Mouse (Mus musculus) liver, postnatal 0 days (tissue): ENCODE measurements around the gene Sf3b2. TPM values are rescaled to one million over a fixed set of nuclear protein-coding genes. Genes with fewer than 3 reads are reported as not detected.

Experiments used
- ATAC-seq: fragments of 200-750 bp; cut with Nextera tagmentation; 2 replicates; pipeline ENCODE4 v1.8.0; 2017; ENCODE audit warnings: mild to moderate bottlenecking, moderate library complexity
- DNase-seq: peaks from one replicate; pipeline ENCODE4 v3.0.0-alpha.2; 2016
- H3K27ac ChIP-seq: fragments of 300-500 bp; sonication (generic); 2 replicates; pipeline ENCODE4 v1.5.1; 2014; ENCODE audit warnings: antibody characterized with exemption, moderate library complexity, mild to moderate bottlenecking, low read depth
- H3K27me3 ChIP-seq: fragments of 300-500 bp; sonication (generic); 2 replicates; pipeline ENCODE4 v1.6.1; 2014; ENCODE audit warnings: low read length, control low read depth, mixed read lengths; ENCODE audit not compliant: insufficient read depth
- H3K36me3 ChIP-seq: fragments of 300-500 bp; sonication (generic); replicated peaks from 2 replicates; pipeline ENCODE4 v1.6.1; 2014; ENCODE audit warnings: mild to moderate bottlenecking, control low read depth, low read length, moderate library complexity, mixed read lengths; ENCODE audit not compliant: insufficient read depth
- H3K4me1 ChIP-seq: fragments of 300-500 bp; sonication (generic); 2 replicates; pipeline ENCODE4 v1.6.1; 2014; ENCODE audit warnings: antibody characterized with exemption, mild to moderate bottlenecking, control low read depth; ENCODE audit not compliant: insufficient read depth
- H3K4me2 ChIP-seq: fragments of 300-500 bp; sonication (generic); 2 replicates; pipeline ENCODE4 v1.6.1; 2014; ENCODE audit warnings: low read depth, mild to moderate bottlenecking, low read length, moderate library complexity, mixed read lengths
- H3K4me3 ChIP-seq: fragments of 300-500 bp; sonication (generic); 2 replicates; pipeline ENCODE4 v1.5.1; 2014; ENCODE audit warnings: low read depth, low read length
- H3K9ac ChIP-seq: fragments of 300-500 bp; sonication (generic); replicated peaks from 2 replicates; pipeline ENCODE4 v1.6.1; 2014; ENCODE audit warnings: mild to moderate bottlenecking, moderate library complexity
- H3K9me3 ChIP-seq: fragments of 300-500 bp; sonication (generic); 2 replicates; pipeline ENCODE4 v1.6.1; 2016; ENCODE audit warnings: mild to moderate bottlenecking, control low read depth, low read length, mixed read lengths
- CTCF ChIP-seq: sonication (generic); IDR thresholded peaks from 2 replicates; pipeline ENCODE4 v1.5.1; 2016; ENCODE audit warnings: antibody characterized with exemption, low read depth
- EP300 ChIP-seq: IDR thresholded peaks from 2 replicates; pipeline ENCODE4 v1.6.1; 2016; ENCODE audit warnings: antibody characterized with exemption, low read depth, mild to moderate bottlenecking
- WGBS: fragments of 180-500 bp; shearing (Covaris S2); extraction: QIAGEN DNeasy Blood & Tissue Kit; methylation state at CpG from one replicate; pipeline ENCODE4 v1.1.7; 2014; ENCODE audit not compliant: insufficient replicate concordance; 5-methylcytosine and 5-hydroxymethylcytosine counted together
- polyA plus RNA-seq: library from polyadenylated mRNA; unstranded; fragments of >200 nt; fragmentation: Nextera tagmentation; extraction: Ambion mirVana; gene quantifications from 2 replicates; pipeline ENCODE4 v1.2.1, GENCODE M21; 2015

The Sf3b2 gene
- polyA plus RNA-seq, 1 experiment from 2014 or later: 93.7 TPM

- Histone ChIP-seq H3K27ac (no peak overlapping the region), H3K4me1 (peaks cover 26% of the 10 kb centered on the region), H3K36me3 (peaks cover 63% of the 10 kb centered on the region), H3K4me2 (no peak overlapping the region), H3K27me3 (no peaks in the 10 kb centered on the region), H3K9ac (no peak overlapping the region), H3K9me3 (no peaks in the 10 kb centered on the region), H3K4me3 (no peak overlapping the region)
- no peak for TF ChIP-seq EP300
- peak; percentile 33 for TF ChIP-seq CTCF
- DNase-seq (no peak), ATAC-seq (no peak)
- WGBS: 93% methylated on average over 2 of the region's 2 CpGs
Observed at GRCm38 (mm10) chr19:5276531-5276930, 18.7 kb downstream of the Sf3b2 start.

GRCm38 (mm10) chr19:5275736-5276135 is 19.5 kb downstream of the Sf3b2 start:
- no peak overlapping the region for H3K27ac ChIP-seq
- TF ChIP-seq EP300 (no peak), CTCF (no peak)
- H3K4me3 ChIP-seq: no peak overlapping the region
- H3K9me3 ChIP-seq: no peaks in the 10 kb centered on the region
- peaks cover 28% of the 10 kb centered on the region for H3K4me1 ChIP-seq
- ATAC-seq (no peak), DNase-seq (no peak)
- no peaks in the 10 kb centered on the region for H3K27me3 ChIP-seq
- H3K36me3 ChIP-seq: peaks cover 57% of the 10 kb centered on the region
- H3K4me2 ChIP-seq: no peak overlapping the region
- WGBS: 84% methylated on average over 5 of the region's 5 CpGs
- no peak overlapping the region for H3K9ac ChIP-seq

DNA sequence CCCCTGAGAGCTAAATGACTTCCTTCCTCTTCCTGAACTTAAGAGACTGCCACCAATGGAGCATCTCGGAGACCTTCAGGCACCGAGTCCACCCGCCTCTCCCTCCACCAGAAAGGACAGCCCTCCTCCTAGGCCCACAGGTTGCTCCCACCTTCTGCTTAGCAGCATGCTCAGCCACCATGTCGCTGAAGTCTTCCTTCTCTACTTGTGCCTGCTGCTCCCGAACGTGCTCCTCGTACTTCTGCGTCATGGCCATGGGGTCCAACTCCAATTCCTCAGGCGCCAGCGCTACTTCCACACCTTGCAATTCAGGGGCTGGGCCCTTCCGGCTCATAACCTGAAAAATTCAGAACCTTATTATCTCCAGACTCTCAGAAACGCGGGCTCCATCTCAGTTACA is 20.6 kb downstream of the Sf3b2 start:
- 74% methylated on average over 13 of the region's 13 CpGs for WGBS
- no peak overlapping the region for H3K9ac ChIP-seq
- ATAC-seq (no peak), DNase-seq (no peak)
- TF ChIP-seq EP300 (no peak), CTCF (no peak)
- H3K4me1 ChIP-seq: peaks cover 32% of the 10 kb centered on the region
- H3K27me3 ChIP-seq: no peaks in the 10 kb centered on the region
- peak overlapping the region; percentile 88 for H3K27ac ChIP-seq
- no peak overlapping the region for H3K4me3 ChIP-seq
- H3K4me2 ChIP-seq: no peak overlapping the region
- no peaks in the 10 kb centered on the region for H3K9me3 ChIP-seq
- H3K36me3 ChIP-seq: peaks cover 51% of the 10 kb centered on the region

- Histone ChIP-seq H3K4me2 (peak overlapping the region; percentile 100; the same call in 1 of the 2 replicates), H3K27ac (peak overlapping the region; percentile 88), H3K9me3 (no peaks in the 10 kb centered on the region), H3K4me3 (no peak overlapping the region), H3K27me3 (no peaks in the 10 kb centered on the region), H3K36me3 (peaks cover 45% of the 10 kb centered on the region), H3K9ac (peak overlapping the region; percentile 89; the same call in 1 of the 2 replicates), H3K4me1 (peaks cover 33% of the 10 kb centered on the region)
- DNase-seq: no peak
- ATAC-seq: no peak
- TF ChIP-seq EP300 (no peak), CTCF (no peak)
- WGBS: 53% methylated on average over 4 of the region's 4 CpGs
Observed at GRCm38 (mm10) chr19:5273916-5274315, 21.3 kb downstream of the Sf3b2 start.

DNA sequence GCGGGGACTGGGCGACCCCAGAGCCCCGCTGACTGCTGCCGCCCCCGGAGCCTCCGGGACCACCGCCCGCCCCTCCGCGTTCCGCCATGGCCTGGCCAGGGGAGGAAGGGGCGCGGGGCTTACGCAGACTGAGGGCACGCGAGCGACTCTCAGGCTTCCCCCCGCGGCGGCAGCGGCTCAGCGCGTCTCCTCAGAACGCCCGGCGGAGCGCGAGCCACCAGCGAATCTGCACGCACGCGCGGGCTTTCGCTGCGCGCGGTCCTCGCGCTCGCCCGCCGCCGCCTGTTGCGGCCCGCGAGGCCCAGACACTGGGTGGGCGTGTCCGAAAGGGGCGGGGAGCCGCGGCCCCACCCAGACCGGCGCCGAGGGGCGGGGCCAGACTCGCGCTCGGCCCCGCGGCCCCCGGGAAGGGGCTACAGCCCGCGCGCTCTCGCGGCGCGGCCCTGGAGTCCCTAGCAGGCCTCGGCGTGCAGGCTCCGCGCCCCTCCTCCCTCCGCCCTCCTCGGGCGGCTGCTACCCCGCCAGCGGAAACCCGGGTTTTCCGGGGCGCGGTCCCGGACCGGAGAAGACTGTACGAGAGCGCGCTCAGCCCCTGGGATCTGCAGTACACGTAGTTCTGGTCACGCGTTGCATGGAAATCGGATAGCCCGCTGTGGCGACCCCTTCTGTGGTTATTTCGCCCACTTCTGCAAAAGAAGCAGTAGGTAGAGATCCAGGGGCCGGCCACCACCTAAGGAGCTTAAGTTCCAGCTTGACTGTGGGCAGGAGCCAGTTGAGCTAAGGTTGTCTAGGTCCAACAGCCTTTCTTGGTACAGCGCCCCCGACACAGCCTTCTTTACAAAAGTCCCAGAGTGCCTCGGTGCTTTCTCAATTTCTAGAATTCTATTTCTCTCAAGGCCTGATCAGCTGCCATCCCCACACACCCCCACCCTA is 22.2 kb downstream of the Sf3b2 start, which contains the start of gene Pacs1:
Gene Pacs1 (minus strand): TSS at position 319 of the 933 bp plus-strand sequence.
- peak within 1 kb of the TSS; percentile 93 for H3K4me3 ChIP-seq
- H3K4me1 ChIP-seq: peaks cover 37% of the 10 kb centered on the region
- no peaks in the 10 kb centered on the region for H3K27me3 ChIP-seq
- under 1% methylated on average over 72 of the region's 97 CpGs for WGBS
- TF ChIP-seq CTCF: peak; percentile 10; the same call in 1 of the 2 replicates
- TF ChIP-seq EP300: no peak
- H3K9me3 ChIP-seq: no peaks in the 10 kb centered on the region
- peak within 1 kb of the TSS; percentile 89 for H3K9ac ChIP-seq
- DNase-seq: peak; percentile 91
- peaks cover 36% of the 10 kb centered on the region for H3K36me3 ChIP-seq
- peak within 1 kb of the TSS; percentile 88 for H3K27ac ChIP-seq
- peak; percentile 88 for ATAC-seq
- peak within 1 kb of the TSS; percentile 100 for H3K4me2 ChIP-seq

DNA sequence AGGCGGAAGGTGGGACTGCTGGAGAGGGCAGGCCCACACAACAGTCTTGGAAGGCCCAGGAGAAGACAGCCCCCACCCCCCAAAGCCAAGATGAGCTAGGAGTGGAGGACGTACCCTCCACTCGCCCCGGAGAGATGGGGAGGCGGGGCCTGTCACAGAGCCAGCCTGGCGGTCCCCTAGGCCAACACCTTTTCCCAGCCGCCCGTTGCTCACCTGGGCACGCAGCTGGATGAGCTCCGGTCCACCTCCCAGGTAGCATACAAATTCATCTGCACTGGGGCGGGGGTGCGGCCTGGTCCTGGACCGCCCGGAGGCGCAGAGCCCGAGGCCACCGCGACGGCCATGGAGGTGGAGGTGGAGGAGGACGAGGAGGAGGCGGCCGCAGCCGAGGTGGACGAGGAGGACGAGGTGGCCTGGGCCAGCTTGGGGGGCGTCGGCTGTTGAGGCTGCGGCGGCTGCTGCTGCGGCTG is 22.9 kb downstream of the Sf3b2 start:
- Histone ChIP-seq H3K27ac (peak overlapping the region; percentile 88), H3K27me3 (no peaks in the 10 kb centered on the region), H3K4me2 (peak overlapping the region; percentile 100), H3K4me1 (peaks cover 41% of the 10 kb centered on the region), H3K9ac (peak overlapping the region; percentile 89), H3K36me3 (peaks cover 31% of the 10 kb centered on the region), H3K4me3 (peak overlapping the region; percentile 93), H3K9me3 (no peaks in the 10 kb centered on the region)
- DNase-seq (peak; percentile 41), ATAC-seq (peak; percentile 22; the same call in 1 of the 2 replicates)
- no peak for TF ChIP-seq EP300
- no peak for TF ChIP-seq CTCF
- WGBS: 1% methylated on average over 22 of the region's 30 CpGs
